Mouse (Mus musculus) forebrain, postnatal 0 days (tissue): Measurements from ENCODE around the gene Adam22. TPM values are rescaled to one million over a fixed set of nuclear protein-coding genes. Genes with fewer than 3 reads are reported as not detected.
A peak's percentile ranks its signal among the peaks of the same experiment; 100 is the strongest.

Experiments
- ATAC-seq: fragments of 200-750 bp; cut with Nextera tagmentation; 2 replicates; pipeline ENCODE4 v1.8.0; 2017; ENCODE audit warnings: mild to moderate bottlenecking, moderate library complexity
- DNase-seq: peaks from one replicate; pipeline ENCODE4 v3.0.0-alpha.2; 2015
- H3K27ac ChIP-seq: fragments of 300-500 bp; sonication (generic); 2 replicates; pipeline ENCODE4 v1.5.1; 2014; ENCODE audit warnings: low read depth, mild to moderate bottlenecking, antibody characterized with exemption, low read length, moderate library complexity, mixed read lengths
- H3K27me3 ChIP-seq: fragments of 300-500 bp; sonication (generic); 2 replicates; pipeline ENCODE4 v1.6.1; 2014; ENCODE audit warnings: mild to moderate bottlenecking, low read length, mixed read lengths; ENCODE audit not compliant: insufficient read depth
- H3K36me3 ChIP-seq: fragments of 300-500 bp; sonication (generic); 2 replicates; pipeline ENCODE4 v1.6.1; 2014; ENCODE audit warnings: mild to moderate bottlenecking, moderate library complexity; ENCODE audit not compliant: insufficient read depth
- H3K4me1 ChIP-seq: fragments of 300-500 bp; sonication (generic); 2 replicates; pipeline ENCODE4 v1.6.1; 2014; ENCODE audit warnings: antibody characterized with exemption; ENCODE audit not compliant: insufficient read depth
- H3K4me2 ChIP-seq: fragments of 300-500 bp; sonication (generic); 2 replicates; pipeline ENCODE4 v1.6.1; 2014; ENCODE audit warnings: low read depth, mild to moderate bottlenecking, moderate library complexity
- H3K4me3 ChIP-seq: fragments of 300-500 bp; sonication (generic); 2 replicates; pipeline ENCODE4 v1.5.1; 2014; ENCODE audit warnings: low read depth, low read length, mixed read lengths
- H3K9ac ChIP-seq: fragments of 300-500 bp; sonication (generic); 2 replicates; pipeline ENCODE4 v1.6.1; 2014; ENCODE audit warnings: mild to moderate bottlenecking
- H3K9me3 ChIP-seq: fragments of 300-500 bp; sonication (generic); 2 replicates; pipeline ENCODE4 v1.6.1; 2016; ENCODE audit warnings: low read length
- CTCF ChIP-seq: sonication (generic); IDR thresholded peaks from 2 replicates; pipeline ENCODE4 v1.5.1; 2016; ENCODE audit warnings: antibody characterized with exemption, control low read depth, low read depth
- WGBS: fragments of 180-500 bp; shearing (Covaris S2); extraction: QIAGEN DNeasy Blood & Tissue Kit; methylation state at CpG from one replicate; pipeline ENCODE4 v1.1.7; 2014; 5-methylcytosine and 5-hydroxymethylcytosine counted together
- polyA plus RNA-seq: library from polyadenylated mRNA; unstranded; fragments of >200 nt; fragmentation: Nextera tagmentation; extraction: Ambion mirVana; gene quantifications from 2 replicates; pipeline ENCODE4 v1.2.1, GENCODE M21; 2015
- total RNA-seq: library from RNA; depleted of rRNA; stranded (reverse); fragments of >200 nt; gene quantifications from 2 replicates; pipeline ENCODE4 v1.2.3, GENCODE M21; 2014

The Adam22 gene
- total and polyA plus RNA-seq, 2 experiments from 2014 or later = 36.6 to 89.4 TPM

DNA sequence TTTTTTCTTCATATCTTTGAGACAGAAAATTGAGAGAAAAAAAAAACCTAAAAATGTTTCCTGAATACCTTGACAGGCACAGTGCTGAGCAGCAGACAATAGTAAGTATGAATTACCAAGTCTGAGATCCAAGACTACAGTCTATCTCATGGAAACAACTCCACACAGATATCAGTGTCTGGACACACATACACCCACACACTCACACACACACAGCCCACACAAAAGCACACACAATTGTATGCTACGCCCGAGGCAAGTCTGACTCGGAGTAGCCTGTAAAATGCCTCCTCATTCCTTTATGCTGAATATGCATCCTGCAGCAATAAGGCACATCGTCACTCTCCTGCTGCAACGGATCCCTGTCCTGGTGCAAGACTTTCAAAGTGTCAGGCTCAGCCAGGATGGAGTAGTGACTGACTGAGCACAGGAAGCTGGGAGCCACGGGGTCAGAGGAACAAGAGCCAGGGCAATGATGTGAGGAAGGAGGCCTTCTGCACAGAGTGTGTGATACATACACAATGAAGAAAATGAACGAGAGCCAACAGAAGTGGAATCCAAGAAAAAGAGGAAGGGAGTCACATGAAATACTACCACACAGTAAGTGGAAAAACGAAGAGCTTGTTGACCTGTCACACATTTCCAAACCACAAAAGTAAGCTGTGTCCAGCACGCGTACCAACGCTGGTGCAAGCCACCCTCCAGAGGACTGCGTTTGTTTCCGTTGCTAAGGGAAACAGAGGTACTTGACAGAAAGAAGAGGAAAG, 10.9 kb downstream of the Adam22 start:
- Histone ChIP-seq H3K9me3 (no peaks in the 10 kb centered on the region), H3K9ac (no peak overlapping the region), H3K27ac (no peak overlapping the region), H3K27me3 (no peaks in the 10 kb centered on the region), H3K4me2 (no peak overlapping the region), H3K4me3 (no peak overlapping the region), H3K36me3 (0 out of 2 replicates have a peak, but pooled peaks cover 4% of the 10 kb centered on the region), H3K4me1 (no peaks in the 10 kb centered on the region)
- ATAC-seq (peak; percentile 49; the same call in 1 of the 2 replicates), DNase-seq (no peak)
- WGBS = 49% methylated on average over 13 of the region's 13 CpGs
- TF ChIP-seq CTCF = no peak

DNA sequence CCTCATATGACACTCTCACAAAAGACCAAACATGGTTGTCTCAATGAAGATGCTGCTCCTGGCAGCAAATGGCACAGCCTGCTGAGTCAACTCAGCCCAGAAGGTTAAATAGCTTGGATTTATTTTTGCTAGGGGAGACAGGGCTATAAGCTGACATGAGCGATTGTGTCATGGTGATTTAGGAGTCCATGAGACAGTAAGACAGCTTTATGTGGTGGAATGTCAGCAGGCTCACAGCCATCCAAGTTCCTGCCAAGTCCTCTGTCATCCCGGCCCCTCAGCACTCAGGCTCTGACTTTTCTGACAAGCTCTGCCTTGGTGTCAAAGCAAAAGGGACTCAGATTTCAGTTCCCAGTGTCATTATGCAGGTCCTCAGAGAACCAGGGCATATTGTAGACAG, 11.6 kb downstream of the Adam22 start:
- H3K9ac ChIP-seq = no peak overlapping the region
- H3K27ac ChIP-seq = no peak overlapping the region
- DNase-seq (no peak), ATAC-seq (peak; percentile 60)
- WGBS = 44% methylated on average over 2 of the region's 2 CpGs
- no peaks in the 10 kb centered on the region for H3K27me3 ChIP-seq
- no peaks in the 10 kb centered on the region for H3K36me3 ChIP-seq
- TF ChIP-seq CTCF = no peak
- no peaks in the 10 kb centered on the region for H3K9me3 ChIP-seq
- no peaks in the 10 kb centered on the region for H3K4me1 ChIP-seq
- no peak overlapping the region for H3K4me3 ChIP-seq
- H3K4me2 ChIP-seq = no peak overlapping the region

DNA sequence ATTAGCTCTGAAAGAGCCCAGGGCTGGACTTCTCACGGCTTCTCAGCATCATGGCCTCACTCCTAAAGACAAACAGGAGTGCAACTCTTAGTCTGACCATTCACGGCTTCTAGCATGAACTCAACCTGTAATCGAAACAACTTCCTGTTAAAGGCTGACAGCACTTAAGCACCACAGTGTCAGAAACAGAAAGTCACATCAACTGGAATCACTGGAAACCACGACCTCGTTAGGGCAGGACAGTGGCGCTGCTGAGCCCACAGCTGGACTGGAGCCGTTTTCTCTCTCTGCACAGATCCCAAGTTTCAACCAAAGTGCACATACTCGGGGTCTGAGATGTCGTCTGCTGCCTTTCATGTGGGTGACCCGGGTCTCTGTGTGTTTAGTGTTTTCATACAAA, 18.4 kb downstream of the Adam22 start:
- H3K9ac ChIP-seq = no peak overlapping the region
- H3K9me3 ChIP-seq = no peaks in the 10 kb centered on the region
- WGBS = 79% methylated on average over 10 of the region's 10 CpGs
- H3K27me3 ChIP-seq = no peaks in the 10 kb centered on the region
- H3K27ac ChIP-seq = no peak overlapping the region
- H3K36me3 ChIP-seq = no peaks in the 10 kb centered on the region
- no peak overlapping the region for H3K4me2 ChIP-seq
- DNase-seq = no peak
- no peak for ATAC-seq
- no peak for TF ChIP-seq CTCF
- no peak overlapping the region for H3K4me3 ChIP-seq
- H3K4me1 ChIP-seq = 0 out of 2 replicates have a peak, but pooled peaks cover 5% of the 10 kb centered on the region

DNA sequence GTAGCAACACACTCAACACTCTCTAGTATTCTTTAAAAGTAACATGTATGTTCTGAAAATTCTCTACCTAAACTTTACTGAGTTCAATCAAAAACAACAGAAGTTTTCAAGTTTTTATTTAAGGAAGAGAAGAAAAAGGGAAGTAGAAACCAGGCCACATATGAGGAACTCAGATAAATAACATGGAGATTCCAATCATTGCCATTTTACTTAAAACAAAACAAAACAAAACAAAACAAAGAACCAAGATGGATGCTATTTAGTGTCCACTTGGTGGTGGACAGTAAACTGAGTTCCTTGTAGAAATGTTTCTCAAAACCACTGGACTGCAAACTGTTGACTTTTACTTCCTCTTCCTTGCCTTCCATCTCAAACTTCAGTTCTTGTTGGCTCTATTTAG, 21.6 kb downstream of the Adam22 start:
- Histone ChIP-seq H3K4me1 (0 out of 2 replicates have a peak, but pooled peaks cover 5% of the 10 kb centered on the region), H3K27ac (no peak overlapping the region), H3K27me3 (no peaks in the 10 kb centered on the region), H3K36me3 (no peaks in the 10 kb centered on the region), H3K4me2 (no peak overlapping the region), H3K9me3 (no peaks in the 10 kb centered on the region), H3K4me3 (no peak overlapping the region), H3K9ac (no peak overlapping the region)
- TF ChIP-seq CTCF = no peak
- DNase-seq (no peak), ATAC-seq (no peak)

DNA sequence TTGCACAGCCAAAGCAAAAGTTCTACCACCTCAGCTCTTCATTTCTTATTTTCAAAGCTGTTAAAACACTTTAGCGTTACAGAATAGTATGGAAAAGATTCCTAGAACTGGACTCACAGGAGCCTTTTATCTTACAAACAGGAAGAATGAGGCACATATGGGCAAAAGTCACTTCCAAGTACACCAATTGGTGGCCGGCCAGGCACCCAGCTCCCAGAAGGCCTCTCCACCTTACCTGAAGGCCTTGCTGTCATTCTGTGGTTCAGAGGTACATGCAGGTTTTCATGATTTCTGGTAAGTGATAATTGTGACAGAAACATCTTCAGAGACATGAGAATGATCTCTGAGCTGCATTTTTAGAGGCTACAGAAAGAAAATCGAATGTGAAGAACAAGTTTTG, 24.7 kb downstream of the Adam22 start:
- ATAC-seq = no peak
- no peak for DNase-seq
- TF ChIP-seq CTCF = no peak
- Histone ChIP-seq H3K4me2 (no peak overlapping the region), H3K4me1 (0 out of 2 replicates have a peak, but pooled peaks cover 5% of the 10 kb centered on the region), H3K9ac (no peak overlapping the region), H3K9me3 (no peaks in the 10 kb centered on the region), H3K4me3 (no peak overlapping the region), H3K36me3 (no peaks in the 10 kb centered on the region), H3K27ac (no peak overlapping the region), H3K27me3 (no peaks in the 10 kb centered on the region)
- WGBS = 89% methylated on average over 3 of the region's 3 CpGs

DNA sequence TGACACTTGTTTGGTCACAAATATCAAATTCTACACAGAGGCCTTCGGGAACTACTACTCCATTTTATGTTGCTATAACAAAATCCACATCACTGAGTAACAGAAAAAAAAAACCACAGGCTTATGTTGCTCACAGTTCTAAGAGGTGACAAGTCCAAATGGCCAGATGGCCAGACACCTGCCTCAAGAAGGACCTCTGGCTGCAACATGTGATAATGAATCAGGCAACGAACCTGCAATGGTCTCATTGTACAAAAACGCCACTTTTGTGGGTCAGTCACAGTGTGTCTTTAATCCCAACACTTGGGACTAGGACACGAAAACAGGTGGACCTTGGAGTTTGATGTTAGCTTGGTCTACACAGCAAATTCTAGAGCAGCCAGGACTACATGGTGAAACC, 26.3 kb downstream of the Adam22 start:
- WGBS = 90% methylated on average over 4 of the region's 4 CpGs
- H3K9me3 ChIP-seq = no peaks in the 10 kb centered on the region
- ATAC-seq (no peak), DNase-seq (no peak)
- H3K9ac ChIP-seq = no peak overlapping the region
- no peak overlapping the region for H3K4me3 ChIP-seq
- no peaks in the 10 kb centered on the region for H3K27me3 ChIP-seq
- no peaks in the 10 kb centered on the region for H3K36me3 ChIP-seq
- H3K27ac ChIP-seq = no peak overlapping the region
- H3K4me1 ChIP-seq = no peaks in the 10 kb centered on the region
- TF ChIP-seq CTCF = no peak
- H3K4me2 ChIP-seq = no peak overlapping the region

DNA sequence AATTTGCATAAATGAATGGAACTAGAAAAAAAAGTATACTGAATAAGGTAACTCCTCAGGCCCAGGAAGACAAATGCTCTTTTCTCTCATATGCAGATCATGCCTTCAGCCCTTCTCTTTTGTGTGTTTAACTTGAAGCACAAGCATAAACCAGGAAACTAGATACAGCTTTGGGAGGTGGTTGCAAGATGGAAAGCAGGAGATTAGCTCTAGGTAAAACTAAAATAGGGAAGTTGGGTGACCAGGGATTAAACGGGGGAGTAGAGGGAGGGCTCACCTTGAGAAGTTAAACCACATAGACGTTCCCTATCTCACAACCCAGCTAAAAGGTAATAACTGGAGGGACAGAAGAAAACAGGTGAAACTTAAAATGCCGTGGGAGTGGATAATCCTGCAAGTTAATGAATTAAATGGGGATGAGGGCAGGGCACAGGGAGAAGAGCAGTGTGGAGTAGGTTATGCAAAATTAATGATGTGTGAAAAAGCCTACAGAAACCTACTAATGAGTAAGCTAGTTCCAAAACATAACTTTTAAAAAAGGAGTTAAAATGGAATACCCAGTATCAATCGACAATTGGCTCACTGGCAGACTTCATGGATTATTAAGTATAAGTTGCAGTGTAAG, 40.2 kb downstream of the Adam22 start:
- Histone ChIP-seq H3K9me3 (no peaks in the 10 kb centered on the region), H3K36me3 (peaks cover 7% of the 10 kb centered on the region; the same call in 1 of the 2 replicates), H3K27ac (no peak overlapping the region), H3K4me1 (no peaks in the 10 kb centered on the region), H3K4me3 (no peak overlapping the region), H3K27me3 (no peaks in the 10 kb centered on the region), H3K4me2 (no peak overlapping the region), H3K9ac (no peak overlapping the region)
- DNase-seq (no peak), ATAC-seq (no peak)
- TF ChIP-seq CTCF = no peak
- WGBS = 67% methylated on average over 4 of the region's 4 CpGs
